Mouse (Mus musculus): ENCODE data around the gene Scg5. TPM values are rescaled to one million over a fixed set of nuclear protein-coding genes. Genes with fewer than 3 reads are reported as not detected.
A peak's percentile ranks its signal among the peaks of the same experiment; 100 is the strongest.

Gene Scg5
- 188 and 212 TPM in 2 replicates for polyA plus RNA-seq (2015; fragmentation: Nextera tagmentation; extraction: Ambion mirVana)

DNA sequence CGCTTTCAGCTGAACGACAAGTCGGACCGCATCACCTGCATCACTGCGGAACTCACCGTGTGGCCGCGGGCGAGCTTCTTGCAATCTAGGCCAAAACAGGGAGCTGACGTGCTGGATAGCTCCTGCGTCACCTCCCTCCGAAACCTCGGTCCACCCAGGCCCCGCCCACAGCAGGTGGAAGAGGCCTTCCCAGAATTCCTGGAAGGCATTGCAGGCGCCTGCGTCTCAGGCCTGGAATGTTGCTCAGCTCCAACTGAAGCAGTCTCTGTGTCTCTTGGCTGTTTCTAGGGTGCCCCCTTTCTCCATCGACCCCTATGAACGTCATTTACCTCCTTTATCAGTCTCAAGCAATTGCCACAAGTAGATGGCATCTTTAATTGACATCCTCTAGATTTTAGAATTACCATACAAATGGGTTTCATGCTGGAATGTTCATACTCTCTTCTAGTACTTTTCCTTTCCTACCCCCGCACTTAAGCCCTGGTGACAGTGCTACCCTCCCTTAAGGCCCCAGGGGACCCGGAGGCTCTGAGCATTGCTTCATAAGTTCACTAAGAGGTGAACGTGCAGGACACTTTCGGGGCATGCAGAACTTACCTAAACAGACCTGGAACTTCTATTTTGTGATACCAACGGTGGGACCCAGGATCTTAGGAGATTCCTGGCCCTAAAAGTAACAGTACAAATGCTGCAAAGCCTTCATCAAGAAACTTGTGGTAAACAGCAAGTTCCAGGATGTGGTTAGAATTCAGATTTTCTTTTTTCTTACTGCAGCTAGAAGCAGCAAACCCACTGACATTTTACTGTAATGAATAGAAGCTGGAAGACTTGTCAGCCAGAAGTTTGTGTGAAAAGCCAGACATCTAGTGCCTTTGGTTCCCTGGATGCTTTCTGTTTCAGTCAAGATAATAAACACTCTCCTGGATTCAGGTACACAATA lies at the start of gene Scg5:
Scg5 (minus strand) TSS at position 179 of the 940 bp plus-strand sequence.
- peak within 1 kb of the TSS; percentile 59 for H3K4me3 ChIP-seq (replicated peaks)
- no peaks in the 10 kb centered on the region for H3K9me3 ChIP-seq
- H3K27ac ChIP-seq: peak within 1 kb of the TSS; percentile 95
- H3K9ac ChIP-seq (replicated peaks): peak within 1 kb of the TSS; percentile 81
- peaks cover 25% of the 10 kb centered on the region for H3K36me3 ChIP-seq
- ATAC-seq: peak; percentile 97
- WGBS: 8% methylated on average over 23 of the region's 23 CpGs
- no peaks in the 10 kb centered on the region for H3K27me3 ChIP-seq
- peak within 1 kb of the TSS; percentile 76 for H3K4me2 ChIP-seq (replicated peaks)
- H3K4me1 ChIP-seq (replicated peaks): peaks cover 48% of the 10 kb centered on the region

DNA sequence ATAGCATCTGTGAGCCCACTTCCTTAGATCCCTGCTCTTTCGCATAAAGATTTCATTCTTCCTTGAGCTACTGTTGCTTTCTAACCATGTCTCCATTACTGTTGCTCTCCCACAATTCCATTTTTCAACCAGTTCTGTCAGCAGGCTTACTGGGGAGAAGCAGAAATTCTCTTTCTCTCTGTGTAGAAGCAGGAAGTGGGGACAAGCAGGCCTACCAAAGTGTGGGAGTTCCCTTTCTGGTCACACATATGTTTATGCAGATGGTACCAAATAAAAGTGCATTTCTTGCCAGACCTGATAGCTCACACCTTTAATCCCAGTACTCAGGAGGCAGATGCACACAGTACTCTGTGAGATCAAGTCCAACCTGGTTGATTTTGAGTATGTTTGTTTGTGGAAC lies 41.2 kb upstream of the Scg5 start:
- Histone ChIP-seq H3K36me3 (no peaks in the 10 kb centered on the region), H3K4me3 (replicated peaks) (no peak overlapping the region), H3K9me3 (no peaks in the 10 kb centered on the region), H3K4me1 (replicated peaks) (no peaks in the 10 kb centered on the region), H3K4me2 (replicated peaks) (no peak overlapping the region), H3K27ac (no peak overlapping the region), H3K9ac (replicated peaks) (no peak overlapping the region), H3K27me3 (no peaks in the 10 kb centered on the region)
- WGBS: 96% methylated on average over 1 of the region's 1 CpGs
- no peak for ATAC-seq

DNA sequence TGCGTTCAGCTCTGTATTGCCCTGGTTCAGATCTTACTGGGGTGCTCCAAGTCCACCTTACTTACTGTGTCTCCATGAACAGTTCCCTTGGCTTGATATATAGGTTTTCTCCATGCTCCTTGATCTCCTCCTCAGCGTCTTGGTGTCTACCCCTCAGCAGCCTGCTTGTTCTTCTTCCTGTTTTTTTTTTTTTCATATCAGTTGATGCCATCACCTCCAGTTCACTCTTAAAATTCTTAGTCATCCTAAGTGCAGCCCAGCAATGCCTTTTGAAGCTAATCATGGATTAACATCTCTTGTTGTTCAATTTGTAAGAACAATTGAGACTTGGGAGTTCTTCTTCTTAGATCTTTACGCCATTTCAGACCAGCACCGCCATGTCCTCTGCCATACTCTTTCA lies 39.5 kb upstream of the Scg5 start:
- Histone ChIP-seq H3K27ac (no peak overlapping the region), H3K9me3 (no peaks in the 10 kb centered on the region), H3K36me3 (no peaks in the 10 kb centered on the region), H3K9ac (replicated peaks) (no peak overlapping the region), H3K4me3 (replicated peaks) (no peak overlapping the region), H3K4me2 (replicated peaks) (no peak overlapping the region), H3K4me1 (replicated peaks) (no peaks in the 10 kb centered on the region), H3K27me3 (no peaks in the 10 kb centered on the region)
- no peak for ATAC-seq
- WGBS: 82% methylated on average over 4 of the region's 4 CpGs

DNA sequence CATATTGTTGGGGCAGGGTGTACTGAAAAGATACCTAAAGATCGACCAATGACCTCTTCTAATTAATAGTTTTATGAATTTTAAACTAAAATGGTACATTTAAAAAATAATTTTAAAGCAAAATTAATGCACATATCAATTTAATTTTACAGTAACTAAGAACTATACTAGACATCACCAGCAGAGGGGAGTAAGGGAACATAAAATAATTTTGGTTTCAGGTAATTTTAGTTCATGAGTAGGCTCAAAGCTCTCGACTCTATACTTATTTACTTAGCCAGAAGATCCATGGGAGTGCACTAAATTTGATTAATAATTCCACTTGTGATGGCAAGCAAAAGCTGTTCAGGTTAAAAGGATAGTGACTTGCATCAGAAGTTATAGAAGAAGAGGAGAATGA lies 37.2 kb upstream of the Scg5 start:
- H3K9me3 ChIP-seq: no peaks in the 10 kb centered on the region
- H3K27me3 ChIP-seq: no peaks in the 10 kb centered on the region
- no peaks in the 10 kb centered on the region for H3K4me1 ChIP-seq (replicated peaks)
- no peak overlapping the region for H3K4me2 ChIP-seq (replicated peaks)
- H3K4me3 ChIP-seq (replicated peaks): no peak overlapping the region
- H3K27ac ChIP-seq: no peak overlapping the region
- H3K9ac ChIP-seq (replicated peaks): no peak overlapping the region
- no peaks in the 10 kb centered on the region for H3K36me3 ChIP-seq
- ATAC-seq: no peak
- WGBS: 59% methylated on average over 2 of the region's 2 CpGs

DNA sequence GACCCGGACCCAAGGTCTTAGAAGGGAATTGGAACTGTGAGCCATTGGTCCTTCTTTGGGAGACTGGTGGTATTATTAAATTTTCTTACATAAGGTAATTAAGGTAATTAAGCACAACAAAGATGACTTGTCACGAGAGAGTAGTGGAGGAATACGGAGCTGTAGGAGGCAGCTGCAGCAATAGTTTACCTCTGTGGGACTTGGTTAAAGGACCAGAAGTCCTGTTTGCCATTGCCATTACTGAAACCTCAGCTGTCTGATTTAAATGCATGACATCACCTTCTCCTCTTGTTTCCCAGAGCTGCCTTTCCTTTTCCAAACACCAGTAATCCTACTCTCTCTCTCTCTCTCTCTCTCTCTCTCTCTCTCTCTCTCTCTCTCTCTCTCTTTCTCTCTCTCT lies 20.2 kb upstream of the Scg5 start:
- Histone ChIP-seq H3K9me3 (no peaks in the 10 kb centered on the region), H3K27me3 (no peaks in the 10 kb centered on the region), H3K9ac (replicated peaks) (peak overlapping the region; percentile 70), H3K4me2 (replicated peaks) (peak overlapping the region; percentile 92), H3K36me3 (0 out of 2 replicates have a peak, but pooled peaks cover 6% of the 10 kb centered on the region), H3K27ac (peak overlapping the region; percentile 75), H3K4me3 (replicated peaks) (peak overlapping the region; percentile 69), H3K4me1 (replicated peaks) (peaks cover 26% of the 10 kb centered on the region)
- ATAC-seq: peak; percentile 78
- WGBS: 1% methylated on average over 3 of the region's 3 CpGs

DNA sequence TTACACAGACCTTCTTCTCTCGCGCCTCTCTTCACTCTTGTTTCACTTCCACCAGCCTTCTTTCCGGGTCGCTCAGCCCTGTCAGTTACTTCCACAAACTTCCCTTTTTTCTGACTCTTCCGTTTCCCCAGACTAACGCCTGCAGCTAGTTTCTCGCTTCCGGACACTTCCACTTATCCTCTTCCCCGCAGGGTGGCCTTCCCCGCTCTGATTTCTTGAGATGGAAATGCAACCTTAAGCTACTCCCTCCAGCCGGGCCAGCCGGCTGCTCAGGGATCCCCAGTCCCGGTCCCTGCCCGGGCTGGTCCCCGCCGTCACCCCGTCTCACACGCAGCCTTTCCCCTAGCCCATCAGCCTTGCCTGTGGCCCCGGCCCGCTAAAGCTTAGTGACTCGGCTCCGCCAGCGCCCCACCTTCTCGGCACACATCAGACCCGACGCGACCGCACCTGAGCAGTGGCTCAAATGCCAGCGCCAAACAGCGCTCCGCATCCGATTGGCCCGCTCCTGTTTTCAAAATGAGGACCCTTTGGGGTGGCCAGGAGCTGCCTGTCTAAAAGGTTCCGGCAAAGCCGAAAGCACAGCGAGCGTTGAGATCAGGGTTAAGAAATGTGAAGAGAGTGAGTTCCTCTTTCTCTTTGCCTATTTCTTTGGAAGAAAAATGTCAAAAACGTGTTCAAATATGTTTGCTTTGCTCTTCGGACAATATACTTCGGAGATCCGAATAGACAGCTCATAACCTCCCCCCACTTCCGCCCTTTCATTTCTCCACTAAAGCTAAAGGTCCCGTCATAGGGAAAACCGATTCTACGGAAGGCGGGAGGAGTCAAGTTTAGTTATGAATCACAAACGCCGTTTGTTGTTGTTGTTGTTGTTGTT lies 19.6 kb upstream of the Scg5 start, which contains the start of gene Arhgap11a:
Arhgap11a (minus strand) TSS at position 417 of the 877 bp plus-strand sequence.
- Histone ChIP-seq H3K27ac (peak within 1 kb of the TSS; percentile 75), H3K4me3 (replicated peaks) (peak within 1 kb of the TSS; percentile 69), H3K4me1 (replicated peaks) (peaks cover 26% of the 10 kb centered on the region), H3K27me3 (no peaks in the 10 kb centered on the region), H3K4me2 (replicated peaks) (peak within 1 kb of the TSS; percentile 92), H3K9ac (replicated peaks) (peak within 1 kb of the TSS; percentile 70), H3K9me3 (no peaks in the 10 kb centered on the region), H3K36me3 (peaks cover 11% of the 10 kb centered on the region; the same call in 1 of the 2 replicates)
- WGBS: under 1% methylated on average over 48 of the region's 48 CpGs
- peak; percentile 96 for ATAC-seq

DNA sequence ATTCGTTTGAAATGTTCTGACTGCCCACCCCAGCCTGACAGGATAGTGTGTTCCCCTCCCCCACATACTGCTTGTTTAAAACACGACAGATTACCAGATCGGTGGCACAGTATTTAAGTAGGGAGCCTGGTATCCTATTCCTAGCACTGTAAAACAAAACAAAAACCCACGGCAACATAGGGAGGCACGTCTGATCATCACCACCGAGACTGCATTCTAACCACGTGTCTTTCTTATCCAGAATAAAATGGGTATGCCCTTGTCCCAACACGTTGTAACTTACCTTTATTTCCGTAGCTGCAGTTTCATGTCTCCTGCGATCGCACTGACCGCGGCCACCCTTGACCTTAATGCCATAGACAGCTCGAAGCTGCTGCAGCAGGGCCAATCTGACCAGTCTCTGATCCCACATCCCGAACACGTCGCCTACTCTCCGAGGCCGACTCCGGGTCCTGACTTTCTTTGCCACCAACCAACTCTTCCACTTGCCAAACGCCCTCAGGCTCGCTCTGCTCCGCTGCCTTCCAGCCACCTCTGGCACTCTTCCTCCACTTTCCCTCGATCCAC lies 18.8 kb upstream of the Scg5 start:
- no peaks in the 10 kb centered on the region for H3K9me3 ChIP-seq
- no peaks in the 10 kb centered on the region for H3K27me3 ChIP-seq
- peak overlapping the region; percentile 69 for H3K4me3 ChIP-seq (replicated peaks)
- H3K4me2 ChIP-seq (replicated peaks): peak overlapping the region; percentile 92
- no peak overlapping the region for H3K27ac ChIP-seq
- under 1% methylated on average over 24 of the region's 24 CpGs for WGBS
- H3K4me1 ChIP-seq (replicated peaks): peaks cover 26% of the 10 kb centered on the region
- ATAC-seq: peak; percentile 15
- H3K9ac ChIP-seq (replicated peaks): peak overlapping the region; percentile 70
- H3K36me3 ChIP-seq: peaks cover 11% of the 10 kb centered on the region; the same call in 1 of the 2 replicates

DNA sequence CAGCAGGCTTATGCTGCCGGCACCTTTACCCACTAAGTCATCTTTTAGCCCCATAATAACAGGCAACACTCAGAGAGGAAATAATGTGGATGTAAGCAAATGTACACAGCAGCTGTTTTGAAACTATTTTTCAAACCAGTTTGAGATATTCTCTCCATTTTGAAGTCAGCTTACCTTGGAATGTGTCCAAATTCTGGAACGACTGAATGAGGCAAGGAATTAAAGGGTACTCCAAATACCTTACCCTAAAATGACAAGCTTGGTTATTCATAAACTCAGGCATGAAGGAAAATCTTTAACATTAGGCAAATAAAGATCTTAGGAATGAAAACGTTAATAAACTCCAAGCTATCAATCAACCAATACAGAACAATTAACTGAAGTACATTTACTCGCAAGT lies 16.2 kb upstream of the Scg5 start:
- no peak for ATAC-seq
- H3K36me3 ChIP-seq: peaks cover 21% of the 10 kb centered on the region
- peaks cover 26% of the 10 kb centered on the region for H3K4me1 ChIP-seq (replicated peaks)
- H3K9ac ChIP-seq (replicated peaks): no peak overlapping the region
- no peaks in the 10 kb centered on the region for H3K9me3 ChIP-seq
- 89% methylated on average over 4 of the region's 4 CpGs for WGBS
- H3K4me3 ChIP-seq (replicated peaks): no peak overlapping the region
- no peaks in the 10 kb centered on the region for H3K27me3 ChIP-seq
- no peak overlapping the region for H3K4me2 ChIP-seq (replicated peaks)
- no peak overlapping the region for H3K27ac ChIP-seq

DNA sequence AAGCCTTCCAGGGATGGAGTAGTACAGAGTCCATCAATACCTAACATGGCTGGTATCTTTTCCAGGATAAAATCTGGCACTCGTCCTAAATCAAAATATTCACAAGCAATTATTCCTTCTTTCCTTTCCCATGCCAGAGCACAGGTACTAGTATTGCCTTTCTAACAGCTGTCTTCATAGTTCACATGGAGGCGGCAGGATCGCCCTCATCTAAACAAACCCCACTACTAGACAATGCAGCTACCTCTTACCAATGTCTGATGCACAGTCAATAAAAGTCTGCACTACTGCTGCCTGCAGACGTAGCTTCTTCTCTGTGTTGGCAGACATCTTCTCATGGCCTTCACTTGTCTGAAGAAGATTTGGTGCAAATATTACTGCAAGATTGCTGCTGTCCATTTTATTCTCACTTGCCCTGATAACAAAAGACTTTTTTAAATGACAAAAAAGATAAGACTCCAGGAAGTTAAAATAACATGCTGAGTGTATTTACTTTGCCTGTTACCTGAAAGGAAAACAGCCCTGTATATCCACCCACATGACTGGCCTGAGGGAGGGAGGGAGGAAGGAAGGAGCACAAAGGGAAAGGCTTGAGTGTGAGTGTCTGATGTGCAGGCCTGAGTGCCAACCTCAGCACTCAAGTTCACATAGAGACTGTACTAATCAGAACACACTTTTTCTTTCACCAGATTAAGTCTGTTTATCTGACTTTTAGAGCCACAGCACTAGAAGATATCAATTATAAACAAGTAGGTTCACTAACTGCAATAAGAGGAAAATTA lies 12.9 kb upstream of the Scg5 start:
- H3K9ac ChIP-seq (replicated peaks): no peak overlapping the region
- H3K4me2 ChIP-seq (replicated peaks): no peak overlapping the region
- no peak overlapping the region for H3K27ac ChIP-seq
- H3K4me3 ChIP-seq (replicated peaks): no peak overlapping the region
- ATAC-seq: no peak
- H3K27me3 ChIP-seq: no peaks in the 10 kb centered on the region
- H3K36me3 ChIP-seq: peaks cover 26% of the 10 kb centered on the region
- peaks cover 11% of the 10 kb centered on the region for H3K4me1 ChIP-seq (replicated peaks)
- no peaks in the 10 kb centered on the region for H3K9me3 ChIP-seq
- WGBS: 92% methylated on average over 4 of the region's 4 CpGs

DNA sequence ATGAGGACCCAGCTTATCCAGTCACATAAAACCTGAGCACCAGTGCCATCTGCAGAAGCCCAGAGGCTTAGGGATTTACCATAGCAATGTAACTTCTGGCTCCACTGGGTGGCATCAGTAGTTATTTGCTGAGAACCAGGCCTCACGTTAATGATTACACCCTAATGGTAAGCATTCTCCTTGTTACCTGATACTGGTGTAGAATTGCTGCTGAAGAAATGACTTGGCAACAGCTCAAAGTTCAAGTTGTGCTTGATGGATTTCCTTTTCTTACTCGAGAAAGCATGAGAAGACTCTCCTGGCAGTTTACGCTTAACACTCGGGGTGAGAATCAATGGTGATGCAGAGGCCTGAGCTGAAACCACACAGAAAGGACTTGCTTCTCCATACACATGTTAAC lies 10.6 kb upstream of the Scg5 start:
- WGBS: 84% methylated on average over 4 of the region's 4 CpGs
- H3K36me3 ChIP-seq: peaks cover 39% of the 10 kb centered on the region

DNA sequence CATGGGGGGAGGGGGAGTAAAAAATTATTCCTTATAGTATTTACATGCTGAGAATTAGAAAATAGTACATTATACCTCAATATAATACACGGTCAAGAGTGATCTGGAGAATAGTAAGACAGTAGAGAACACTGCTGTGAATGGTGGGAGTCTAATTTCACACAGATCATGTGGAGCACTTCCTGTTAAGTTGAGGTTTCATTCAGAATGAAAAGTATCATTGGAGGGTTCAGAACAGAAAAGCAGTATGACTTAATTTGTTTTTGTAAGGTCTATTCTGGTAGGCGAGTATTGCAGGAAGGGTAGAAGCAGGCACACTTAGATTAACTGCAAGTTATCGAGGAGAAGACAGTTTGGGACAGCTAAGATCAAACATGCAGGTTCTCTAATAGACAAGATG lies 6.3 kb upstream of the Scg5 start:
- no peaks in the 10 kb centered on the region for H3K4me1 ChIP-seq (replicated peaks)
- H3K4me2 ChIP-seq (replicated peaks): no peak overlapping the region
- H3K36me3 ChIP-seq: peaks cover 35% of the 10 kb centered on the region
- ATAC-seq: no peak
- no peaks in the 10 kb centered on the region for H3K9me3 ChIP-seq
- no peak overlapping the region; the same call in 1 of the 2 replicates for H3K9ac ChIP-seq (replicated peaks)
- WGBS: 95% methylated on average over 3 of the region's 3 CpGs
- no peak overlapping the region for H3K4me3 ChIP-seq (replicated peaks)
- no peak overlapping the region for H3K27ac ChIP-seq
- H3K27me3 ChIP-seq: no peaks in the 10 kb centered on the region

More for the DNA sequence above, 10.6 kb upstream of the Scg5 start:
- Histone ChIP-seq H3K4me1 (replicated peaks) (no peaks in the 10 kb centered on the region), H3K9ac (replicated peaks) (no peak overlapping the region), H3K4me2 (replicated peaks) (no peak overlapping the region), H3K27ac (no peak overlapping the region), H3K27me3 (no peaks in the 10 kb centered on the region), H3K4me3 (replicated peaks) (no peak overlapping the region), H3K9me3 (no peaks in the 10 kb centered on the region)
- no peak for ATAC-seq

Measured in midbrain, embryonic 13.5 days (tissue).